Mouse (Mus musculus) olfactory bulb, adult 2 months (tissue): ENCODE measurements around the gene Gm43191.

Experiments used
- CTCF ChIP-seq: fragments of 200-500 bp; IDR thresholded peaks from 2 replicates; pipeline ENCODE4 v1.5.1; 2012; ENCODE audit warnings: low read depth, mild to moderate bottlenecking, low read length, moderate library complexity; ENCODE audit not compliant: insufficient read depth
- POLR2A ChIP-seq: fragments of 200-500 bp; IDR thresholded peaks from 2 replicates; pipeline ENCODE4 v1.6.1; 2012; ENCODE audit warnings: mild to moderate bottlenecking, low read depth, low read length, moderate library complexity; ENCODE audit not compliant: insufficient read depth

DNA sequence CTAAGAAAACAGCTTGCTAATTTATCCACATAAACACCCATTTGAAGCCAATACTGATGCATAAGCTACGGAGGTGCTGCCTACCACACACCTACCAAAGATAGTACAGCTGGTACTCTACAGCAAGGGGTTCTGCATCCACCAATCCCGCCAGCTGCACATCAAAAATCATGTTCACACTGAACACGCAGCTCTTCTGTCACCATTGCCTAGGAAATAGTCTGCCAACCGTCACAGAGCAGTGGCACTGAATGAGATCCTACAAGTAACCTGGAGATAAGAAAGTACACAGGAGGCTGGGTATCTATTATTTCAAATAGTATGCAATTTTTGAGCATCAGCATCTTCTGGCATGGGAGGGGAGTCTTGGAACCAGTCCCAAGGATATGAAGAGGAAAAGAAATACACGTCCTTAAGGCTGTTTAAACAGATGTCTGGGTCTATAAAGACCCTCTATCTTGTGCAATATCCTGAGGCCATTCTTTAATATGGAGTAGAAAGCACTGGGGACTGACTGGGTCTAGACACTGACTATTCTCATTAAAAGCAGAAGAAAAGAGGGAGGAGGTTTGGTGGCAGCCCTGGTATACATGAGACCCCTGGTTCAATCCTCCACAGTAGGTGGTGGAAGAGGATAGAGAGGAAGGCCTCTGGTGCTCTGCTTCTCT lies 27.6 kb downstream of the Gm43191 start:
- TF ChIP-seq CTCF (no peak), POLR2A (no peak)
